Mouse (Mus musculus): ENCODE data around the gene Olfr282.
"Not testable (repeated sequence)": the region's sequence is repeated elsewhere in the genome, so short reads cannot be mapped to it uniquely, and the experiment has no call there.

The Olfr282 gene

GRCm38 (mm10) chr15:98430925-98431324, at the start of gene Olfr282:
Olfr282 (plus strand) TSS chr15:98431225.
- not testable (repeated sequence) for DNase-seq

- DNase-seq = no peak
Observed at GRCm38 (mm10) chr15:98387621-98388020, 43.4 kb upstream of the Olfr282 start.

DNA sequence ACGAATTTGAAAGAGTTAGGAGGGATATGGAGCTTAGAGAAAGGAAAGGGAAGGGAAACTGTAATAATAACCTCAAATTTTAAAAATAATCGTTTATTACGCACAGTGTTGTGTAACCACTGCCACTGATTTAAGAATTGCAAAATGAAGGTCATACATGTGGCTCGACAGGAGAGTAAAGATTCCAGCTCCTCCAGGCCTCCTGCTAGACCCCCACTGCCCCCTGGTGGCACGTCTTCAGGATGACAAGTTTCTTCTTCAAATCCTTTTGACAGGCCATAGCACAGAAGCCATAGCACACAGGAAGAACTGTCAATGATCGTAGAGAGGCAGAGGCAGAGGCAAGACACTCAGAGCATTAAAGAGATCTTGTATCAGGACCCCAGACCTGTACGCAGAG, 41.2 kb upstream of the Olfr282 start:
- DNase-seq = peak; percentile 67

- no peak for DNase-seq
Observed at GRCm38 (mm10) chr15:98391081-98391902, 39.7 kb upstream of the Olfr282 start.

DNA sequence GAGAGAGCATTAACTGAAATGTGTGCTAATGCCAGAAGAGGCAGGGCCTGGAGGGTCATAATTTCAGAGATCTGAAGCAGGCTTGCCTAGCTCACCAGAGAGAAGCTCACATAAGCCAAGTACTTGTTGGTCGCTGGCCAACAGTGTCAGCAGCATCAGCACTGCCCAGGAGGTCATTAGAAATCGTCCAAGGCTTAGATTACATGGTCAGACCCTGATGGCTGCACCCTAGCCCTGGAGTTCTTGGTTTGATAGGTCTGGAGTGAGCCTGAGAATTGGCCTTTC, 39.2 kb upstream of the Olfr282 start:
- DNase-seq = no peak

DNA sequence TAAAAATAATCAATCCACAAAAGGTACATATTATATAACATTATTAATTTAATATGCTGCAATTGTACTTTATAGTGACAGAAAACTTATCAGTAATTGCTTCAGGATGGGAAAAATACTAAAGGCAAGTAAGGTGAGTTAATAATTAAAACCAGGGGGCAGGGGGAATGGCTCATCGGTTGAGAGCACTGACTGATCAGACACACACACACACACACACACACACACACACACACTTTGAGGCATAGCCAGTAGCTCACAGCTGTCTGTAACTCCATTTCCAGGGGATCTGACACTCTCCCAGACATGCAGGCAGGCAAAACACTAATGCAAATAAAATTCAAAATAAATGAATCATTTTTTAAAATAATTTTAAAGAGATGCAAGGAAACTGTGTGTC, 33.9 kb upstream of the Olfr282 start:
- no peak for DNase-seq

GRCm38 (mm10) chr15:98402356-98402755, 28.7 kb upstream of the Olfr282 start:
- no peak for DNase-seq

DNA sequence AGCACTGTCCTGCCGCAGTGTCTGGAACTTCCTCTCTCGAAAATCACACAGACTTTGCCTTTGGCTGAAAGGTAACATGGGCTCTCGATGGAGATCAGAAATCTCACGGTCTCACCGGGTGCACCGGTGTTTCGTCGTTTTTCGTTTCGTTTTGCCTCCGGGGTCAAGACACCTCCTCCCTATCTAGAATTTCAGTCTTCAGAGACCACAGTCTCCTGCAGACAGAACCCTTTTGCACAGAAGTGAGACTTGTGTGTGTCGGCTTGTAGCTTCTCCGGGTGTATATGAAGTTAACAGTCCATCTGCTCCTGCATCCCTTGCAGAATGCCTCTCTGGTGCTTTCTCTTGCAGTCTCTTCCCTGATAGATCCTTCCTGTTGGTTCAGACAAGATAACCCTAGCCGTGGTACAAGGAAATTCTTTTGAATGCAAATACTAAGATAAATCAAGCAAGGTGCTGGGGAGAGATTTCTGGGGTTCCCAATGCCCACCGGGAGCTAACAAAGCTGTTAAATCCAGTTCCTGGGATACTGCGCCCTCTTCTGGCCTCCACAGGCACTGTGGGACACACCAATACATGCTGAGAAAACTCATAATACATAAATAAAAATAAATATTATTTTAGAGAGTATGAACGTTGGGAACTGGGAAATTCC, 22.5 kb upstream of the Olfr282 start:
- peak; percentile 14 for DNase-seq

DNA sequence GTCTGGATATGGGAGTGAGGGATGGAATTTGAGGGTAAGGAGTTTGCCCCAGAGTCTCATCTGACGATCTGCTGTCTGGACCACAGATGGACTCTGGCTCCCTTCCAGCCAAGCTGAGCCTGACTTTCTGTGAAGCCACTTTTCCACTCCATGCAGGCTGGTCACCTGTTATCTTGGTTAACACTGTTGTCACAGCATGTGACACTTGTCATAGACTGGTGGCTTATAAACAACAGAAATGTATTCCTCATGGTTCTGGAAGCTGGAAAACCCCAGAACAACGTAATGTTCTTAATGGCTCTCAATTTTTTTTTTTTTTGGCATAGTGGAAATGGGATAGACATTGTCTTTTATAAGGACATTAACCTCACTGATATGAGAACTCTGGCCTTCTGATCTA, 21.4 kb upstream of the Olfr282 start:
- DNase-seq = no peak

DNA sequence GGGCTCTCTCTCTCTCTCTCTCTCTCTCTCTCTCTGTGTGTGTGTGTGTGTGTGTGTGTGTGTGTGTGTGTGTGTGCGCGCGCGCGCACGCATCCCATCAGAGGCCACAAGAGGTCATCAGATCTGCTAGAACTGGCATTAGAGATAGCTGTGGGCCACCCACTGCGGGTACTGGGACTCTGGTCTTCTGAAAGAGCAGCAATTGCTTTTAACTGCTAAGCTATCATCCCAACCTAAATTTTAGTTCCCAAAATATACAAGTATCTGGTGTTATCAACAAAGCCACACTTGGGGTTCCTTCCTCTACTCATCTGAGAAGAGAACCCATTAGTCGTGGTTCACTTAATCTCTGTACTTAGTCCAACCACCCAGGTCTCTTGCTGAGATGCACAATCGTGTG, 20.8 kb upstream of the Olfr282 start:
- no peak for DNase-seq

DNA sequence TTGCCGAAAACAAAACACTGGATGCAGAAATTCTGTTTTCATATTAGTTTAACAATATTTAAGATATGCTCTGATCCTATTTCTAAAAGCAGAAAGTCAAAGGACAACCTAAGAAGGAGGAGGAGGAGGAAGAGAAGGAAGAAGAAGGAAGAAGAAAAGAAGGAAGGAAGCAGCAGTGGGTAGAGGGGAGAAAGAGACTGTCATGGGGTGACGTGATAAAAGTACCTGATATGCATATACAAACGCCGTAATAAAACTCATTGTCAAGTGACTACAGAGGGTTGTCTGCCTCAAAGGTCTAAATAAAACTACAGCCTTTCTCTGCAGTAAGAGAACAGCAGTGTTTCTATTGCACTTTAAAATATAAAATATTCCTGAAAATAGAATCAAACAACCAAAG, 15.0 kb upstream of the Olfr282 start:
- DNase-seq = no peak

- DNase-seq = not testable (repeated sequence)
Observed at GRCm38 (mm10) chr15:98416802-98417201, 14.2 kb upstream of the Olfr282 start.

- DNase-seq = peak; percentile 18
Observed at GRCm38 (mm10) chr15:98417285-98417684, 13.7 kb upstream of the Olfr282 start.

DNA sequence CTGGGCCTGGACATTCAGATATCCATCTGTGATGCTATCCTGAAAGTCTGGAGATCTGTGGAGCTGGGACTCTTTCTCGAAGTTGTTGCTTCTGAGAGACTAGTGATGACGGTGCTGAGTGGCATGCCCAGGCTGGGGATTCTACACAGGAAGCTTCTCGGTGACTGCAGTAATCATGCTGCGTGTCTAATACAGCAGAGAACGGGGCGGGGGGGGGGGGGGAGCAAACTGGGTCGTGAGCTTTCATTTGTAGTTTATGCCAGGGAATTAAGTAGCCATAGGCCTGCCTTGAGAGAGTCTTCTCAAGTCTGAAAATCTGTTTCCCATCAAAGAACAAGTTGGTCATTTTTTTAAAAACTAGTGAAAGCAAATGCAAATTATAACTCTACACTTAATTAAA, 12.9 kb upstream of the Olfr282 start:
- DNase-seq = no peak

- no peak for DNase-seq
Observed at GRCm38 (mm10) chr15:98420897-98421296, 10.1 kb upstream of the Olfr282 start.

GRCm38 (mm10) chr15:98424326-98424725, 6.7 kb upstream of the Olfr282 start:
- no peak for DNase-seq

- no peak for DNase-seq
Observed at GRCm38 (mm10) chr15:98424753-98425152, 6.3 kb upstream of the Olfr282 start.

- DNase-seq = no peak
Observed at GRCm38 (mm10) chr15:98425188-98425587, 5.8 kb upstream of the Olfr282 start.

GRCm38 (mm10) chr15:98444561-98444960, 13.5 kb downstream of the Olfr282 start:
- DNase-seq = no peak

- DNase-seq = no peak
Observed at GRCm38 (mm10) chr15:98448521-98448920, 17.5 kb downstream of the Olfr282 start.

DNA sequence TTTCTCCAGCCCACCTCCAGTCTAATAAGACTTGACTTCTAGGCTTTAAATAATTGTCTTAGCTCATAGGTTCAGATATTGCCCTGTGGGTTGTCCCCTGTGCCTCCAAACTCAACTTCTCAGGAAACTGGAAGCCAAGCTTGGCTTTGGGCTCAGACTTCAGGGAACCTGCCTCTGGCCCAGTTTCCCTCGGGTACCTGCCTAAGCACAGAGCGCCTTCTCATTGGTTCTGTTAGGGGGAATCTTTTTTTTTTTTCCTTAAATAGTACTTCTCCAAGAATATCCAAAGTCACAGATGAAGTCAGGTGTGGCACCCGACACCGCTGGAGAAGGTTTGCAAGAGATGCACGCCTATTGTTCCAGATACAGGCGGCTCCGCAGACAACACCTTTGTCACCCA, 21.3 kb downstream of the Olfr282 start, which contains the start of gene Olfr281:
Gene Olfr281 (plus strand): TSS at position 301 of the 400 bp plus-strand sequence.
- DNase-seq = no peak

GRCm38 (mm10) chr15:98469596-98469995, 38.6 kb downstream of the Olfr282 start, which contains the start of gene OR5BS1P:
OR5BS1P (plus strand) TSS chr15:98469896.
- DNase-seq = no peak

DNA sequence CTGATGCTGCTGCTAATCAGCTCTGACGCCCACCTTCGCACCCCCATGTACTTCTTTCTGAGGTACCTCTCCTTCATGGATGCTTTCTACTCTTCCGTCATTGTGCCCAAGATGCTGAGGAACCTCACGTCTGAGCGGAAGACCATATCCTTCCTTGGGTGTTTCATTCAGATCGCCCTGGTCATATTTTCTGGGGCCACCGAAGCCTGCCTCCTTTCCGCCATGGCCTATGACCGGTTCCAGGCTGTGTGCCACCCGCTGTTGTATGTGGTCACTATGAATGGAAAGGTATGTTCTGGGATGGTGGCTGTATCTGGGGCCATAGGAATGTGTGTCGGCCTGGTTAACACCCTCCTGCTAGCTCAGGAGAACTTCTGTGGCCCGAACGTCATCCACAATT, 40.5 kb downstream of the Olfr282 start:
- DNase-seq = no peak

DNA sequence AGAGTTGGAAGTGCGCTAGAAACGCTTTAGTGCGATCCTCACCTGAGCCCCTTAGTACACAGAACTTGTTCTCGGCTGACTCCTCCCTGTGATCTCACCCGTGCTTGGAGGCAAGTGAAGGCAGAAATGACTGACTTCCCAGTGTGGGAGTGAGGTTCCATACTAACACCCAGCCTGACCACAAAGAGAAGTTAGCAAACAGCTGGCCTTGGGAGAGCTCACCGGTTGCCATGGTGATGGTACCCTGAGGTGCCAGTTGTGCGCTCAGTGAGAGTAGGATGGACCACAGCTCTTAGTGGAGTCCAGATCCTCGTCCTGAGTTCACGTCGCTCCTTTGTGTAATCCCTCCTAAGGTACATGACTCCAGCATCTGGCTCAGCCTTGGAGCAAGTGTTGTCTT, 43.9 kb downstream of the Olfr282 start:
- DNase-seq = no peak

- peak; percentile 63 for DNase-seq
Observed at GRCm38 (mm10) chr15:98475382-98475781, 44.4 kb downstream of the Olfr282 start.

Data from thymus, postnatal 14 days (tissue).